14 mouse cellular contexts compared by ENCODE assay signal in the genomic region with DNA sequence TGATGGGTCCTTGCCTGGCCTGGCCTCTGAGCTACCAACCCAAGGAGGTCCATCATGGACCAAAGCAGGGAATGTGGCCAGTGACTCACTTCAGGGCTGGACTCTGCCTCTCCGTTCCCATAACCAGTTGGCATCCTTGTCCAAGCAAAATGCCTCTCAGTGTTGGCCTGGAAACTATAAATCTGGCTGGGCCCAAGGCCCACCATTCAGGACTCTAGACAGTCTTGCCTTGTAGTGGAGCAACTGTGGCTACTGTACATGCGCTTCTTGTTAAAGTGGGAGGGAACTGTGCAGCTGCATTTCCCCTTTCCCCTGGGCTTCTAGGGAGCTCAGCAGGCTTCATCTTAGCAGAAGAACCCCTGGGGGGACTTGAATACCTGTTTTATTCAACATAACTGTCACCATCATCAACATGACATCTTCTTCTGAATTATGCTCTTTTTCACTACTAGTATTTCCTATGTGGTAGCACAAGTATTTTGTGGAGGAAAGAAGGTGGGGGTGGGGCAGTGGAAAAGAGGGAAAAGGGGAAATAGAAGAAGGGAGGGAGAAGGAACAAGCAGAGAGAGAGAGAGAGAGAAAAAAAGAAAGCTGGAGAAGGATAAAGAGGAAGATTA.
DNase-seq lines count a peak whose midpoint lies in the region; TF ChIP-seq lines count a peak whose summit lies in the region.
"Had no signal": no experiment of that assay in that cellular context is flagged by ENCODE, and none has a peak within 500 bp of the region (broad histone marks: within the 10 kb centered on the region; RNA-seq: fewer than 3 reads in every experiment).

No protein-coding gene starts in this region.

- no peak for DNase-seq in gastrocnemius, adult 2 months
- DNase-seq in gastrocnemius, postnatal 14 days, result no peak
- DNase-seq in spleen, adult 2 months (ENCODE audit: low read depth in 1 of 2, low spot score in 2 of 2), result no peak
- no peak for DNase-seq in spleen, adult 12 weeks (ENCODE audit: low spot score)
- peak; percentile 55 for DNase-seq in adipocyte (ENCODE audit: low spot score)
- peak; percentile 43 for DNase-seq in splenic B cell, adult 2 months (ENCODE audit: low read depth, low spot score)
- no peak for DNase-seq in layer of hippocampus, postnatal 36 days
- DNase-seq: kidney, adult 18-20 months; kidney, postnatal 36 days; right cerebral cortex, postnatal 4 days; thymus, postnatal 14 days had no signal

- intact Hi-C loops in gastrocnemius, adult 2 months (cut with DNase I), result no loop called here
- intact Hi-C loops in gastrocnemius, postnatal 14 days (cut with DNase I; ENCODE audit: low total_unique reads), result no loop called here

- H3K4me3 ChIP-seq in gastrocnemius, adult 2 months, result peak overlapping the region; percentile 71
- peak overlapping the region; percentile 79 for H3K4me3 ChIP-seq in spleen, adult 2 months (ENCODE audit: extremely low read depth, insufficient read depth, insufficient read length)
- H3K4me3 ChIP-seq: embryonic facial prominence, embryonic 12.5 days; liver, embryonic 12.5 days; midbrain, embryonic 12.5 days had no signal

- H3K36me3 ChIP-seq in spleen, adult 2 months (ENCODE audit: control insufficient read depth, insufficient read depth, low read length), result no peaks in the 10 kb centered on the region
- H3K36me3 ChIP-seq in splenic B cell, adult 2 months (ENCODE audit: control insufficient read depth, insufficient read depth, low read length, poor library complexity, severe bottlenecking), result no peaks in the 10 kb centered on the region; the same call in none of the 2 replicates
- H3K36me3 ChIP-seq: embryonic facial prominence, embryonic 12.5 days; liver, embryonic 12.5 days had no signal

- TF ChIP-seq CTCF in gastrocnemius, adult 2 months (IDR thresholded peaks at IDR 0.05), result no peak
- no peak for TF ChIP-seq CTCF in spleen, adult 2 months (IDR thresholded peaks at IDR 0.05; ENCODE audit: extremely low read depth, insufficient read depth, insufficient read length, insufficient replicate concordance)

- peak overlapping the region; percentile 88 for H3K27ac ChIP-seq in gastrocnemius, adult 2 months
- H3K27ac ChIP-seq in spleen, adult 2 months (ENCODE audit: insufficient read depth, low read length), result peak overlapping the region; percentile 1
- H3K27ac ChIP-seq: embryonic facial prominence, embryonic 12.5 days; liver, embryonic 12.5 days; midbrain, embryonic 12.5 days had no signal

- 63% methylated on average over 2 of the region's 2 CpGs for WGBS in spleen, adult 2 months

- H3K27me3 ChIP-seq in spleen, adult 2 months (ENCODE audit: control insufficient read depth, insufficient read depth, low read length), result no peaks in the 10 kb centered on the region
- H3K27me3 ChIP-seq in splenic B cell, adult 2 months (ENCODE audit: control insufficient read depth, insufficient read depth, low read length, poor library complexity, severe bottlenecking), result no peaks in the 10 kb centered on the region
- H3K27me3 ChIP-seq: embryonic facial prominence, embryonic 12.5 days; liver, embryonic 12.5 days had no signal

- peaks cover 34% of the 10 kb centered on the region; the same call in 1 of the 2 replicates for H3K4me1 ChIP-seq in spleen, adult 2 months (ENCODE audit: control insufficient read depth, insufficient read depth, insufficient read length)

- TF ChIP-seq POLR2A in spleen, adult 2 months (IDR thresholded peaks at IDR 0.05; ENCODE audit: low read depth, low read length), result no peak

Comparison
In these comparisons a context has a peak if more than half of its experiments do, and no peak if none do; other contexts are left out.
1. DNase-seq: peak in adipocyte (single experiment) and splenic B cell, adult 2 months (single experiment); none in gastrocnemius, adult 2 months (single experiment), gastrocnemius, postnatal 14 days (single experiment), spleen, adult 2 months (0 of 2), spleen, adult 12 weeks (single experiment) and layer of hippocampus, postnatal 36 days (0 of 2).